Mouse (Mus musculus) MEL-GATA-1-ER (cell line): Measurements from ENCODE around the gene Adam21.
"Not testable (repeated sequence)": the region's sequence is repeated elsewhere in the genome, so short reads cannot be mapped to it uniquely, and the experiment has no call there.

Experiments used
- DNase-seq: peaks from one replicate; pipeline ENCODE4 v3.0.0-alpha.2; 2012; ENCODE audit warnings: low read depth; ENCODE audit errors: extremely low read depth

The Adam21 gene

GRCm38 (mm10) chr12:81568374-81568773 is at the start of gene Adam21:
Gene Adam21 (minus strand): TSS chr12:81568474.
- DNase-seq = no peak

GRCm38 (mm10) chr12:81616980-81617379 is 48.7 kb upstream of the Adam21 start:
- DNase-seq = no peak

GRCm38 (mm10) chr12:81615807-81616206 is 47.5 kb upstream of the Adam21 start:
- no peak for DNase-seq

- no peak for DNase-seq
Measured at GRCm38 (mm10) chr12:81609445-81609844, 41.2 kb upstream of the Adam21 start.

GRCm38 (mm10) chr12:81604995-81605784 is 36.9 kb upstream of the Adam21 start:
- DNase-seq = no peak

GRCm38 (mm10) chr12:81596547-81597262 is 28.4 kb upstream of the Adam21 start:
- DNase-seq = no peak

- peak; percentile 89 for DNase-seq
Measured at GRCm38 (mm10) chr12:81594902-81595671, 26.8 kb upstream of the Adam21 start, which contains the start of gene Med6. Gene Med6 (minus strand): TSS chr12:81595008.

- no peak for DNase-seq
Measured at GRCm38 (mm10) chr12:81567931-81568330, 343 bp downstream of the Adam21 start.

- no peak for DNase-seq
Measured at GRCm38 (mm10) chr12:81564173-81564572, 4.1 kb downstream of the Adam21 start.

GRCm38 (mm10) chr12:81549286-81549685 is 19.0 kb downstream of the Adam21 start:
- DNase-seq = no peak

GRCm38 (mm10) chr12:81547163-81547562 is 21.1 kb downstream of the Adam21 start:
- DNase-seq = no peak

GRCm38 (mm10) chr12:81533029-81533419 is 35.2 kb downstream of the Adam21 start:
- DNase-seq = no peak

GRCm38 (mm10) chr12:81532316-81533028 is 35.8 kb downstream of the Adam21 start, which contains the start of the genes Gm20498 and Synj2bp:
Gene Gm20498 (minus strand): TSS chr12:81532905.
Gene Synj2bp (minus strand): TSS chr12:81532911.
- peak; percentile 74 for DNase-seq

- not testable (repeated sequence) for DNase-seq
Measured at GRCm38 (mm10) chr12:81530587-81530986, 37.7 kb downstream of the Adam21 start.
